Mouse (Mus musculus) heart, postnatal 4 days (tissue): ENCODE results near the gene Nox4. TPM values are rescaled to one million over a fixed set of nuclear protein-coding genes. Genes with fewer than 3 reads are reported as not detected.

Experiments used
- DNase-seq: peaks from one replicate; pipeline ENCODE4 v3.0.0; 2021
- total RNA-seq, 2 experiments: library from RNA; stranded (reverse); gene quantifications; 2 replicates each; pipeline ENCODE4 v1.2.3; 2021

Nox4 gene
- total RNA-seq, 2 experiments from 2014 or later, result 2.0 to 2.6 TPM

DNA sequence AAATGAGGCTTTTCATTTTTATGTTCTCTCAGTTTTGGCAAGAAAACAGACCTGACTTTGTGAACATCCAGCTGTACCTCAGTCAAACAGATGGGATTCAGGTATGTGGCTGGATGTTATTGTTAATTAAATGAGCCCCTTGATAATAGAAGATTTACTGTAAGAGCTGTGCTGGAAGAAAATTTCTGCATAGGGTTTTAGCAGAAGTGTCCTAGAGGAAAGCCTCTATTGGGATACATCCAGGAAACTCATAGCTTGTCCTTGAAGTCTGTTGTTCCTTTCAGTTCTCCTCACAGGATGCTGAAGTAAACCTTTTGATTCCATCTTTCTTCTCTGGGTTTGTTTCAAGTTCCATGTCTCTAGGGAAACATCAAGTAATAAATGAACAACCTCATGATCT is 128.4 kb downstream of the Nox4 start:
- no peak for DNase-seq

DNA sequence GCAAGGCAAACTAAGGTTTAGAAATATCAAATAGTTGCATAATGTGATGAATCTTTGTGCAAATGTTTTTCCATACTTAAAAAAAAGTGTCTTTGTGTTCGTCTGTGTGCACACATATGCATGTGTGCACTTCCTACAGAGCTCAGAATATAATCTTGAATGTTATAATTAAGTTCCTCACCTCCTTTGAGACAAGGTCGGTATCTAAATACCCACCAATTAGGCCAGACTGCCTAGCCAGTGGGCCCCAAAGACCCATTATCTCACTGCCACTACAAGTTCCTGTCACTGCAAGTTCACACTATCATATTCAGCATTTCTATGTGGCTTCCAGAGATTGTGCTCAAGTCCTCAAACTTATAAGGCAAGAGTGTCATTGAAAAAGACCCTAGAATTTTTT is 129.0 kb downstream of the Nox4 start:
- DNase-seq, result no peak

GRCm38 (mm10) chr7:87397023-87397422 is 151.1 kb downstream of the Nox4 start:
- no peak for DNase-seq

GRCm38 (mm10) chr7:87411373-87411772 is 165.5 kb downstream of the Nox4 start:
- peak; percentile 14 for DNase-seq

DNA sequence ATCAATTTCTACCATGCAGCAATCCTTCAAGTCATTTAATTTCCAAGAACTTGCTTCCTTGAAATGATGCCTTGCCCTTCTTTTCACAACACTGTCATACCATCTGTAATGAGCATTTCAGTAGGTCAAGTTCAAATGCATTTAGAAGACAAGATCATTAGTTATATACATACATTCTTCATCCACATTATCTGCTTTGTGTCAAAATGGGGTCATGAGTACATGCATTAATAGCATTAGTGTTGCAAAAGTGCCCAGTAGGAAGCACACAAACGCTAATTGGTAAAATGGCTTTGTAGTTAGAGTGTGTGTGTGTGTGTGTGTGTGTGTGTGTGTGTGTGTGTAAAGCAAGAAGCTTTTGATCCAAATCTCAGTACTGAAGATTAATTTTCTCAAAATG is 167.4 kb downstream of the Nox4 start:
- DNase-seq, result no peak

Other genes with a start within 250 kb of the Nox4 start
- not detected for gene Vmn2r79, start 250.0 kb upstream of the Nox4 start, total RNA-seq
- gene Tyr, start 247.4 kb downstream of the Nox4 start, total RNA-seq, result under 1 TPM; 0.21 to 0.23 TPM